Mouse (Mus musculus) liver, embryonic 13.5 days (tissue): Measurements from ENCODE around the gene Trpt1. TPM values are rescaled to one million over a fixed set of nuclear protein-coding genes. Genes with fewer than 3 reads are reported as not detected.

ENCODE experiments used
- ATAC-seq: fragments of 200-750 bp; cut with Nextera tagmentation; 2 replicates; pipeline ENCODE4 v1.8.0; 2017; ENCODE audit warnings: low read depth, mild to moderate bottlenecking, moderate number of reproducible peaks, moderate library complexity
- DNase-seq: peaks from one replicate; pipeline ENCODE4 v3.0.0; 2022
- H3K27ac ChIP-seq: fragments of 300-500 bp; sonication (generic); 2 replicates; pipeline ENCODE4 v1.5.1; 2015; ENCODE audit warnings: moderate library complexity, mild to moderate bottlenecking, inconsistent platforms
- H3K27me3 ChIP-seq: fragments of 300-500 bp; sonication (generic); 2 replicates; pipeline ENCODE4 v1.6.1; 2015; ENCODE audit warnings: mild to moderate bottlenecking, inconsistent platforms
- H3K36me3 ChIP-seq: fragments of 300-500 bp; sonication (generic); 2 replicates; pipeline ENCODE4 v1.6.1; 2015; ENCODE audit warnings: mild to moderate bottlenecking, inconsistent platforms
- H3K4me1 ChIP-seq: fragments of 300-500 bp; sonication (generic); replicated peaks from 2 replicates; pipeline ENCODE4 v1.6.1; 2015; ENCODE audit warnings: inconsistent platforms
- H3K4me2 ChIP-seq: fragments of 300-500 bp; sonication (generic); 2 replicates; pipeline ENCODE4 v1.6.1; 2015; ENCODE audit warnings: inconsistent platforms, mild to moderate bottlenecking, moderate library complexity
- H3K4me3 ChIP-seq: fragments of 300-500 bp; sonication (generic); replicated peaks from 2 replicates; pipeline ENCODE4 v1.5.1; 2015; ENCODE audit warnings: mild to moderate bottlenecking, inconsistent platforms
- H3K9ac ChIP-seq: fragments of 300-500 bp; sonication (generic); 2 replicates; pipeline ENCODE4 v1.6.1; 2015; ENCODE audit warnings: mild to moderate bottlenecking, inconsistent platforms
- H3K9me3 ChIP-seq: fragments of 300-500 bp; sonication (generic); replicated peaks from 2 replicates; pipeline ENCODE4 v1.6.1; 2016; ENCODE audit warnings: inconsistent platforms
- WGBS: fragments of 180-500 bp; shearing (Covaris S2); methylation state at CpG from one replicate; pipeline ENCODE4 v1.1.7; 2015; ENCODE audit not compliant: insufficient replicate concordance; 5-methylcytosine and 5-hydroxymethylcytosine counted together
- polyA plus RNA-seq: library from polyadenylated mRNA; unstranded; fragments of >200 nt; fragmentation: Nextera tagmentation; extraction: Ambion mirVana; gene quantifications from 2 replicates; pipeline ENCODE4 v1.2.1, GENCODE M21; 2015

Gene Trpt1
- polyA plus RNA-seq, 1 experiment from 2014 or later: 2.3 TPM

DNA sequence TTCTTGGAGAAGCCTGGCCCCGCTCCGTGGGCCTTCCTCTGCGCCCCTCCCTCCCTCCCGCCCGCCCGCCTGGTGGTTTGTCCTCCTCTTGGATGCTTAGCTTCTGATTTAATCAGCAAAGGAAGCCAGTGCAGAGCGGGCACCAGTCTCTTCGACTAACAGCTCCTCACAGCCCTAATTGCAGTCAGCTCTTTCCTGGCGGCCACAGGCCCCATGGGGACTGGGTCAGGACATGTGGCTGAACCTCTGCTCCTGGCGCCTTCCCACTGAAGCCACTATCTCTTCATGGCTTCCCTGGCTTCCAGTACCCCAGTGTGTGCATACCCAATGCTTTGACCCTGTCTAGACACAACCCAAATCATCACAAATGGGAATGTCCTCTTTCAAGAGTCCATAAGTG, 39.5 kb upstream of the Trpt1 start:
- H3K4me2 ChIP-seq: no peak overlapping the region
- DNase-seq (no peak), ATAC-seq (no peak)
- H3K9ac ChIP-seq: no peak overlapping the region
- peaks cover 20% of the 10 kb centered on the region for H3K4me1 ChIP-seq
- H3K36me3 ChIP-seq: peaks cover 45% of the 10 kb centered on the region
- H3K4me3 ChIP-seq: no peak overlapping the region
- WGBS: 82% methylated on average over 10 of the region's 10 CpGs
- no peaks in the 10 kb centered on the region for H3K9me3 ChIP-seq
- no peaks in the 10 kb centered on the region for H3K27me3 ChIP-seq
- no peak overlapping the region for H3K27ac ChIP-seq

DNA sequence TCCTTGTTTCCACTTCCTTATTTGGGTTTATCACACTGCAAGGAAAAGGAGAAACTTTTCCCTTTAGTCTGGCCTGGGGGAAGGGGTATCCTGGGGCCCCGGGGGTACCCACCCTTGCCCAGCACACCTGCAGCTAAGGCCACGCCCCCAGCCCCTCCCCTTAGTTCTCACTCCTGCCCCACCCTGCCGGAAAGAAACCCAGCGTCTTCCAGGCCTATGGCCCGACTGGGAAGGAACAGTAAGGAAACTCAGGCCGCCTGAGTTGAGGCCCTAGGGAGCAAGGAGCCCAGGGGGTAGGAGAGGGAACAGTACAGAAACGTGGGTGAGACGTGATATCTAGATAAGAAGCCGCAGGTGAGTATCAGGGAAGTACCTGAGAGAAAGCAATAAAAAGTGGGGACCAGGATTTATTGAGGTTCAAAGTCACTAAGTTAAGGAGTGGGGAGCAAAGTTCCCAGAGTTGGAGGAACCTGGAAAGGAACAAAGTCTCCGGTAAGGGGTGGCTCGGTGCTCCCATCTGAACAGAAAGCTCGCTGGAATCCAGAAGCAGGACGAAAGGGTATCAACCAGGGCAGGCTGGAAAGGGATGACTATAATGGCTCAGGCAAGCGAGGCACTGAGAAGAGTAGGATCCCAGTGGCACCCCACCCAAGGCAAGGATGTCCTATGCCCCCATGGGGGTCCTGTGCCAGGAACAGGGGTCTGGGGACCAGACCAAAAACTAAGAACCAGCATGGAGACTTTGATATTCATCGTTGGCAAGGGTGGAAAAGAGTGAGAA, 27.2 kb upstream of the Trpt1 start:
- peaks cover 63% of the 10 kb centered on the region for H3K4me1 ChIP-seq
- ATAC-seq: no peak
- DNase-seq: no peak
- H3K27ac ChIP-seq: no peak overlapping the region
- WGBS: 11% methylated on average over 15 of the region's 15 CpGs
- peak overlapping the region; percentile 71 for H3K4me3 ChIP-seq
- no peaks in the 10 kb centered on the region for H3K9me3 ChIP-seq
- peak overlapping the region; percentile 80 for H3K9ac ChIP-seq
- peak overlapping the region; percentile 95 for H3K4me2 ChIP-seq
- peaks cover 7% of the 10 kb centered on the region; the same call in 1 of the 2 replicates for H3K27me3 ChIP-seq
- peaks cover 21% of the 10 kb centered on the region; the same call in 1 of the 2 replicates for H3K36me3 ChIP-seq

DNA sequence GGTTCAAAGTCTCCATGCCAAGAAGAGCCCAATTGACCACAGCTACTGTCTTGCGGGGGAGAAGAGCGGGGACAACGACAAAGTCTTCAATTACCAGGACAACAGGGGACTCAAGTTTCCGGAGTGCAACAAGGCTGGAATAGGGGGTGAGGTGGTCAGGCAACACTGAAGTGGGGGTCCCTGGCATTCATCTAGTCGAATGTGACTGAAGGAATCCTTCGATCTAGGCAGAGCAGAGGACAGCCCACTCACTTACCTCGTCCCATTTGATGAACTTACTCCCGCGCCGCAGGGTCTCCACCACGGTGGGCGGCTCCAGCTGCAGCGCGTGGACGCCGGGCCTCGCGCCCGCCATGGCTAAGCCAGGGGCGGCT, 26.7 kb upstream of the Trpt1 start:
- Histone ChIP-seq H3K9me3 (no peaks in the 10 kb centered on the region), H3K36me3 (peaks cover 18% of the 10 kb centered on the region; the same call in 1 of the 2 replicates), H3K4me2 (peak overlapping the region; percentile 95), H3K27ac (no peak overlapping the region), H3K9ac (peak overlapping the region; percentile 80), H3K4me3 (peak overlapping the region; percentile 71), H3K27me3 (peaks cover 7% of the 10 kb centered on the region; the same call in 1 of the 2 replicates), H3K4me1 (peaks cover 69% of the 10 kb centered on the region)
- ATAC-seq (no peak), DNase-seq (no peak)
- whole genome bisulfite sequencing: 2% methylated on average over 20 of the region's 20 CpGs

DNA sequence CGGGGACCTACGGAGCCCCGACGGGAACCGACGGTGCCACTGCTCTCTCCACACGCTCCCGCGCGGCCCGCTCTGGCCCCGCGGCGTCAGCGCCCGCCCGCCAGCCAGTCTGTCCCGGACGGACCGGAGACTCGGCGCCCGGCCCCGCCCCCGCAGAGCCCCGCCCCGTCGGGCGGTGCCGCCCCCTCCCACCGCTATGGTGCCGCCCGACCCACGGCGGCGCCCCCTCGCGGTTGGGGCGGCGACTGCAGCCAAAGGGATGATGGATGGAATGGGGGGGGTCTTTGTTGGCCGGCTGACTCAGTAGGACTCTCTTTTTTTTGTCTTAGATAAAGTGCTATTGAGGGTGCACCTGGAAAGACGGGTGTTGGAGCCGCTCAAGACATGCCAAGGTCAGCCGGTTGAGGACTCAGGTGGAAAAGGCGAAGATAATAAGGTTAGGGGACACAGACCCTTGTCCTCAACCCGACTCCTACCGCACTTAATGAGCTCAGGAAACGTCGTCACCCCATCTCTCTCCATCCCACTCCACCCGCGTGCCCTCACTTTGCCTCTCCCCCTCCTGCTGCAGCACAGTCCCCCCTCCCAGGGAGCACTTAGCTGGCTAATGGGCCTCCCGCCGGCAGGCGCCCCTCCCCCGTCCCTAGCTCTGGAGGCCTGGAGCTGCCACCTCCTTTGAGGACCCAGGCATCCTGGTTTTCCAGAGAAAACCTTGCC, 26.1 kb upstream of the Trpt1 start:
- ATAC-seq (peak; percentile 73), DNase-seq (peak; percentile 67)
- Histone ChIP-seq H3K36me3 (peaks cover 13% of the 10 kb centered on the region; the same call in 1 of the 2 replicates), H3K9me3 (no peaks in the 10 kb centered on the region), H3K27ac (peak overlapping the region; percentile 57; the same call in 1 of the 2 replicates), H3K9ac (peak overlapping the region; percentile 80), H3K4me1 (peaks cover 73% of the 10 kb centered on the region), H3K4me3 (peak overlapping the region; percentile 71), H3K27me3 (peaks cover 7% of the 10 kb centered on the region; the same call in 1 of the 2 replicates), H3K4me2 (peak overlapping the region; percentile 95)
- under 1% methylated on average over 55 of the region's 55 CpGs for WGBS

DNA sequence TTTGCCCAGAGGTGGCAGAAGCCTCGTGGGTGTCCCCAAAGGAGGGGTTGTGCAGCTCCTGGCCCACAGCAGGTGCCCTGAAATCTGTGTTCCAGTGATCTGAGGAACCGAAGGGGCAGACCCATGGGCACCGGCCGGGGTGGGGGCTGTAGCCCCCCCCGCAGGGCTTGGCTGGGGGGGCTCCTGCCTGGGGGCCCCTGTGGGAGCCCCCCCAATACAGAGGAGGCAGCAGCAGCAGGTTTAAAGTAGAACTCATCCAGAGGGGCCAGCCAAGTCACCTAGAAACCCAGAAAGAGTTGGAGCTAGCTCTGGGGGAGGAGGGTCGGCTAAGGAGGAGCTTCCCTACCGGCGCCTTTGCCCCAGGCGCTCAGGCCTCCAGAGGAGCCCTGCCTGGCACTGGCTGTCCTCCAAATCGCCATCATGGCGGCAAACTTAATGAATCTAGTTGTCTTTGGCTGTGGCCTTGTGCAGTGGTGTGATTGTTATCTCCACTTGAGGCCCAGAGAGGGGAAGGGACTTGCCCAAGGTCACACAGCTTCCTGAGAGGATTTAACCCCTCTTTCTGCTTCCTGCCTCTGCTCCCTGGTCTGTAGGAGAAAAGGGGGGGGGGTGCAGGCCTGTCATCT, 25.4 kb upstream of the Trpt1 start:
- peak overlapping the region; percentile 95 for H3K4me2 ChIP-seq
- ATAC-seq (no peak), DNase-seq (no peak)
- H3K4me1 ChIP-seq: peaks cover 77% of the 10 kb centered on the region
- H3K4me3 ChIP-seq: peak overlapping the region; percentile 71
- H3K27me3 ChIP-seq: peaks cover 7% of the 10 kb centered on the region; the same call in 1 of the 2 replicates
- 22% methylated on average over 11 of the region's 11 CpGs for WGBS
- H3K36me3 ChIP-seq: peaks cover 5% of the 10 kb centered on the region; the same call in 1 of the 2 replicates
- peak overlapping the region; percentile 57 for H3K27ac ChIP-seq
- H3K9me3 ChIP-seq: no peaks in the 10 kb centered on the region
- peak overlapping the region; percentile 80 for H3K9ac ChIP-seq

DNA sequence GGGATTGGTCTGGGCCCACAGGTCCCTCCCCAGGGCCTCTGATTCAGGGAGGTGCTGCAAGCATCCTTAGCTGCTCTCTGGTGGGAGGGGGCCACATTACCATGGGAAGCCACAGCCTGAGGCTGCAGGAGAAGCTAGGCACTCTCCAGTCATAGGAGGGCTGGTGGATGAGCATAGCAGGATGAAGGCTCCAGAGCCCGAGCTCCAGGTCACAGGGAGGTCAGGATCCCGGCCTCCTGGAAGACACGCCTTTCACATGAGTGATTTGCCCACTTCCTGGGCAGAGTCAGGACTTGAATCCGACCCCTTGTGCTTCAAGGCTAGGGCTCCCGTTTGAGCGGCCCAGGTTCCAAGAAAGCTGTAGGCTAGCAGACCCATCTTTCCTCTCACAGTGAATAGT, 24.3 kb upstream of the Trpt1 start:
- no peak overlapping the region for H3K9ac ChIP-seq
- H3K4me1 ChIP-seq: peaks cover 87% of the 10 kb centered on the region
- H3K36me3 ChIP-seq: peaks cover 4% of the 10 kb centered on the region; the same call in 1 of the 2 replicates
- H3K9me3 ChIP-seq: no peaks in the 10 kb centered on the region
- no peak overlapping the region for H3K4me3 ChIP-seq
- 55% methylated on average over 6 of the region's 6 CpGs for WGBS
- ATAC-seq: no peak
- no peak overlapping the region for H3K4me2 ChIP-seq
- peak overlapping the region; percentile 23; the same call in 1 of the 2 replicates for H3K27ac ChIP-seq
- DNase-seq: no peak
- peaks cover 7% of the 10 kb centered on the region; the same call in 1 of the 2 replicates for H3K27me3 ChIP-seq

DNA sequence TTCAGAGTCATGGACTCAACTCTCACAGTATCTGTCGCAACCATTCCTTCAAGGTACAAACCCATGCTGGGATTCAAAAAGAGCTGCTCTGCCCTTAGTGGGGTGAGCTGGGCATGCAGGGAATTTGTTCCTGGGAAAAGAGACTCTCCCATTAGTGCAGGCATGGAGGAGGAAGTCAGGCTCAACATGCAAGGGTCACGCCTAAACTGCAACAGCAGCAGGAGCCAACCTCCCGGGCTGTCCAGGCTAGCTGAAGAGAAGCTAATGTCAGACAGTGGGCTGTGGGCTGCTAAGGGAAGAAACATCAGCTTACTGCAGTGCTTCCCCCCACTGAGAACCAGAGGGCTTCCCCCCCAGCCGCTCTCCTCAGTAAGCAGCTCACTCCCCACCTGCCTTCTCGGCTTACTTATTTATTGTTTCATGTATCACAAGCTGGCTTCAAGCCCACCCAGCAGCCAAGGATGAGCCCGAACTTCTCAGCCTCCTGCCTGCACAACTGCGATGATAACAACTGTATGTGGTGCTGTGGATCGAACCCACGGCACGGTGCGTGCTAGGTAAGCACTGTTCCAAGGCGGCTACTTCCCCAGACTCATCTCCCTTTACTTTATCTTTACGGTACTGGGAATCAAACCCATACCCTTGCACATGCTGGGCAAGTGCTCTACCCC, 23.5 kb upstream of the Trpt1 start:
- ATAC-seq: no peak
- WGBS: 75% methylated on average over 13 of the region's 13 CpGs
- Histone ChIP-seq H3K9ac (no peak overlapping the region), H3K27me3 (peaks cover 7% of the 10 kb centered on the region; the same call in 1 of the 2 replicates), H3K4me1 (peaks cover 88% of the 10 kb centered on the region), H3K36me3 (peaks cover 10% of the 10 kb centered on the region), H3K27ac (0 out of 2 replicates have a peak overlapping the region, but pooled peaks have one; percentile 27), H3K4me2 (no peak overlapping the region), H3K9me3 (no peaks in the 10 kb centered on the region), H3K4me3 (no peak overlapping the region)
- DNase-seq: no peak

DNA sequence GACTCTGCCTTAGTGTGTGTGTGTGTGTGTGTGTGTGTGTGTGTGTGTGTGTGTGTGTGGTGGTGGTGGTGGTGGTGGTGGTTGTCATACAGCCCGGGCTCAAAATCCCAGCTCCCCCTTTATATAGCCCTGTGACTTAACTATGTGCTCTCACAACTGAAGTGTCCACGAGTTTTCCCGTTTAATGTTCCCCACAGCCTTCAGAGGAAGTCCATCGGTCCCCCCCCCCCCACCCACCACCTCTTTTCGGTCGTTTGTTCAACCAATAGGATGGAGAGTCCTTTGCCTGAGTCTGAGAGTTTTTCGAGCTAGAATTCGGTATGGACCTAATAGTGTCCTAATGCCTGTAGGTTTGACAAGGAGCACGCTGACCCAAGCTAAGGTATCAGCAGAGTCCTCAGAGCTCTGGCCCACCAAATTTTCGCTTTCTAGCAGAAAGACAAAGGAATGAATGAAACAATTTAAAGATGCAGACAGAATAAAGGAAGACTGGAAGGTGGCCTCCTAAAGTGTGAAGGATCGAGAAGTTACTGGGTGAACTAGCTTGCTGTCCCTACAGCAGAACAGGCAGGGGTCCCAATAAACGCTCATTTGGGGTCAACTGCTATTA, 22.2 kb upstream of the Trpt1 start:
- Histone ChIP-seq H3K27me3 (0 out of 2 replicates have a peak, but pooled peaks cover 6% of the 10 kb centered on the region), H3K4me3 (peak overlapping the region; percentile 74), H3K36me3 (peaks cover 23% of the 10 kb centered on the region), H3K9me3 (no peaks in the 10 kb centered on the region), H3K4me2 (peak overlapping the region; percentile 82), H3K9ac (peak overlapping the region; percentile 61), H3K4me1 (peaks cover 90% of the 10 kb centered on the region), H3K27ac (peak overlapping the region; percentile 63)
- ATAC-seq: no peak
- 29% methylated on average over 12 of the region's 12 CpGs for WGBS
- no peak for DNase-seq

DNA sequence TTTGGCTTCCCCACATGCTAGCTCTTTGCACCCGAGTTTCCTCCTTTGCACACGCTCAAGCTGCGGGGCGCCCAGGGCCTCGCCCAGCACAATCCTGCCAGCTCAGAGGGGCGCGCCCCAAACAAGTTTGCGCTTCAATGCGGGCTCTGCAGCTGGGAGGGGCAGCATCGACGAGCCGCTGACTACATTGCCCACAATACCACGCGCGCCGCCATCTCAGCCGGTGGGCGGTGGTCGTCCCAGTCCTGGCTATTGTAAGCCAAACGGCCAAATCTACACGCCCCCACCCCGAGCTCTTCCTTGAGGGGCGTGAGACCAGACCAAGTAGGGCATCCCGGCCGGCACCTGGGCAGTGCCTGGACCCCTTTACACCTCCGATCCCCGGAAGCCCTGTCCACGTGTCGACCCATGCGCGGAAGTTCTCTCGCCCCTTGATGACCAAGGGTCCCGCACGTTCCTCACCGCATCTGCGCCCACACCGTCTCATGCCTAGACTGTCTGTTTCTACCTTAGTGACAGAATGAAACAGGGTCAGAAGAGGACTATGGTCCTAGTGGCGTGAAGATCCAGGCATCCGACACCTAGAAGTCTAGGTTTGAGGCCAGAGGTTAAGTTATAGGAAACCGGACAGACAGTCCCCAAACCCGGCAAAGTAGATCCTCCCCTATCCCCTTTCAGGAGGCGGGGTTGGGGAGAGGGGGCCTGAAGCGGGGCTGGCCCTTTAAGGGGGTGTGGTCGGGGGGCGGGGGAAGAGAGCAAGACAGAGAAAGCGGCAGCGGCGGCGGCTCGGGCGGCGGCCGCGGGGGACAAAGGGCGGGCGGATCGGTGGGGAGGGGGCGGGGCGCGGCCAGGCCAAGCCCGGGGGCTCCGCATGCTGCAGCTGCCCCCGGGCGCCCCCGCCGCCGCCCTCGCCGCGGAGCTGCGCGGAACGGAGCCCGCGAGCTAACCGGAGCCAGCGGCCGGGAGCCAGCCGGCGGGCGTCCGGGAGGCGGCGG, 21.4 kb upstream of the Trpt1 start, which contains the start of gene Ppp1r14b:
Gene Ppp1r14b (plus strand): TSS at position 758 of the 995 bp plus-strand sequence.
- ATAC-seq (peak; percentile 69), DNase-seq (peak; percentile 84)
- Histone ChIP-seq H3K27me3 (no peaks in the 10 kb centered on the region), H3K27ac (peak within 1 kb of the TSS; percentile 87), H3K9ac (peak within 1 kb of the TSS; percentile 81), H3K4me3 (peak within 1 kb of the TSS; percentile 74), H3K9me3 (no peaks in the 10 kb centered on the region), H3K4me2 (peak within 1 kb of the TSS; percentile 82), H3K36me3 (peaks cover 25% of the 10 kb centered on the region), H3K4me1 (peaks cover 90% of the 10 kb centered on the region)
- WGBS: under 1% methylated on average over 67 of the region's 84 CpGs
